Mouse (Mus musculus) MEL (cell line): Measurements from ENCODE around the gene Phlda1.

Experiments
- BHLHE40 ChIP-seq: IDR thresholded peaks from 2 replicates; pipeline ENCODE4 v1.6.1; 2012; ENCODE audit warnings: low read depth, mild to moderate bottlenecking, inconsistent platforms, low read length, improper control_type of control experiment, borderline replicate concordance
- CTCF ChIP-seq, 3 experiments: IDR thresholded peaks in 2 of 3; conservative IDR thresholded peaks in 1 of 3; 2 replicates each; pipeline ENCODE4 v1.5.1; 2011 to 2012; ENCODE audit warnings: low read length in 3 of 3, low read depth in 2 of 3, mild to moderate bottlenecking in 2 of 3, improper control_type of control experiment in 1 of 3, inconsistent platforms in 1 of 3, mixed read lengths in 1 of 3, moderate library complexity in 1 of 3; ENCODE audit not compliant: control insufficient read depth in 1 of 3, insufficient read depth in 1 of 3, poor library complexity in 1 of 3, severe bottlenecking in 1 of 3
- EP300 ChIP-seq, 2 experiments: IDR thresholded peaks; 2 replicates each; pipeline ENCODE4 v1.6.1; 2011; ENCODE audit warnings: improper control_type of control experiment in 2 of 2, low read length in 2 of 2, low read depth in 1 of 2, mild to moderate bottlenecking in 1 of 2
- GATA1 ChIP-seq: IDR thresholded peaks from 2 replicates; pipeline ENCODE4 v1.6.1; 2011; ENCODE audit warnings: low read depth, low read length, improper control_type of control experiment
- HCFC1 ChIP-seq: IDR thresholded peaks from 2 replicates; pipeline ENCODE4 v1.6.1; 2012; ENCODE audit warnings: low read depth, mild to moderate bottlenecking, inconsistent platforms, low read length, improper control_type of control experiment, moderate library complexity
- MAX ChIP-seq: IDR thresholded peaks from 2 replicates; pipeline ENCODE4 v1.6.1; 2011; ENCODE audit warnings: low read length, improper control_type of control experiment
- MYB ChIP-seq: IDR thresholded peaks from 2 replicates; pipeline ENCODE4 v1.6.1; 2011; ENCODE audit warnings: mild to moderate bottlenecking, low read depth, low read length, improper control_type of control experiment
- POLR2A ChIP-seq, 2 experiments: IDR thresholded peaks; 2 replicates each; pipeline ENCODE4 v1.6.1; 2011 to 2012; ENCODE audit warnings: low read length in 2 of 2, mild to moderate bottlenecking in 2 of 2, control low read depth in 1 of 2, improper control_type of control experiment in 1 of 2, low read depth in 1 of 2, moderate library complexity in 1 of 2; ENCODE audit not compliant: control insufficient read depth in 1 of 2, insufficient read depth in 1 of 2, poor library complexity in 1 of 2
- RAD21 ChIP-seq: IDR thresholded peaks from 2 replicates; pipeline ENCODE4 v1.6.1; 2011; ENCODE audit warnings: mild to moderate bottlenecking, low read depth, low read length, improper control_type of control experiment
- SIN3A ChIP-seq: IDR thresholded peaks from 2 replicates; pipeline ENCODE4 v1.6.1; 2012; ENCODE audit warnings: low read length, improper control_type of control experiment, inconsistent platforms
- TCF12 ChIP-seq: IDR thresholded peaks from 2 replicates; pipeline ENCODE4 v1.6.1; 2014; ENCODE audit warnings: low read depth, mild to moderate bottlenecking, inconsistent platforms, low read length, improper control_type of control experiment, moderate library complexity
- USF1 ChIP-seq: IDR thresholded peaks from 2 replicates; pipeline ENCODE4 v1.6.1; 2014; ENCODE audit warnings: low read depth, mild to moderate bottlenecking, inconsistent platforms, low read length, improper control_type of control experiment, moderate library complexity
- USF2 ChIP-seq, 2 experiments: IDR thresholded peaks; 2 replicates each; pipeline ENCODE4 v1.6.1; 2011 to 2012; ENCODE audit warnings: improper control_type of control experiment in 2 of 2, low read length in 2 of 2, borderline replicate concordance in 1 of 2, inconsistent platforms in 1 of 2, low read depth in 1 of 2, mild to moderate bottlenecking in 1 of 2; ENCODE audit not compliant: insufficient read depth in 1 of 2
- ZNF384 ChIP-seq: IDR thresholded peaks from 2 replicates; pipeline ENCODE4 v1.6.1; 2012; ENCODE audit warnings: low read depth, mild to moderate bottlenecking, inconsistent platforms, low read length, improper control_type of control experiment

- TF ChIP-seq MAX (no peak), USF2 (IDR thresholded peaks at IDR 0.05; ENCODE audit: borderline replicate concordance in 1 of 2, insufficient read depth in 1 of 2, low read depth in 1 of 2, low read length in 2 of 2) (no peak), POLR2A (IDR thresholded peaks at IDR 0.05; ENCODE audit: control insufficient read depth in 1 of 2, insufficient read depth in 1 of 2, low read depth in 1 of 2, low read length in 2 of 2, poor library complexity in 1 of 2) (no peak), RAD21 (no peak), BHLHE40 (no peak), SIN3A (no peak), HCFC1 (no peak), GATA1 (no peak), EP300 (IDR thresholded peaks at IDR 0.05; ENCODE audit: low read depth in 1 of 2, low read length in 2 of 2) (no peak), TCF12 (no peak), CTCF (IDR thresholded peaks at IDR 0.05 in 2 of 3, conservative IDR thresholded peaks at IDR 0.05 in 1 of 3; ENCODE audit: control insufficient read depth in 1 of 3, insufficient read depth in 1 of 3, low read depth in 2 of 3, low read length in 3 of 3, poor library complexity in 1 of 3, severe bottlenecking in 1 of 3) (no peak), USF1 (no peak), MYB (no peak), ZNF384 (no peak)
Observed at GRCm38 (mm10) chr10:111504606-111505005, 1.5 kb upstream of the Phlda1 start.
